Mouse (Mus musculus): ENCODE measurements around the gene Ppm1f.
A peak's percentile ranks its signal among the peaks of the same experiment; 100 is the strongest.

Ppm1f gene

GRCm38 (mm10) chr16:16896382-16897055, at the start of gene Ppm1f:
Ppm1f (plus strand) TSS chr16:16896469.
- peak; percentile 33; the same call in 1 of the 2 replicates for TF ChIP-seq GATA4 (IDR thresholded peaks at IDR 0.05; ENCODE audit: insufficient replicate concordance, low read length)

DNA sequence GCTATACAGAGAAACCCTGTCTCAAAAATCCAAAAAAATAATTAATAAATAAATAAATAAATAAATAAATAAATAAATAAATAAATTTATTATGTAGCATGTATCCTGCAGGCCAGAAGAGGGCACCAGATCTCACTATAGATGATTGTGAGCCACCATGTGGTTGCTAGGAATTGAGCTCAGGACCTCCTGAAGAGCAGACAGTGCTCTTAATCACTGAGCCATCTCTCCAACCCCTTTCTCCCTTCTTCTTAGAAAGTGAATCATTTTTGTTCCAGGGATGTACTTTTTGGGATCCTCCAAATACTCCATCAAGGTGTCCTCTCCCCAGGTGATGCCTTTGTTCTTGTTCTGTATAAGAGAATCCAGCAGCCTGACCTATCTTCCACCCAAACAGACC, 47.1 kb upstream of the Ppm1f start:
- TF ChIP-seq GATA4 (IDR thresholded peaks at IDR 0.05; ENCODE audit: insufficient replicate concordance, low read length) = no peak

DNA sequence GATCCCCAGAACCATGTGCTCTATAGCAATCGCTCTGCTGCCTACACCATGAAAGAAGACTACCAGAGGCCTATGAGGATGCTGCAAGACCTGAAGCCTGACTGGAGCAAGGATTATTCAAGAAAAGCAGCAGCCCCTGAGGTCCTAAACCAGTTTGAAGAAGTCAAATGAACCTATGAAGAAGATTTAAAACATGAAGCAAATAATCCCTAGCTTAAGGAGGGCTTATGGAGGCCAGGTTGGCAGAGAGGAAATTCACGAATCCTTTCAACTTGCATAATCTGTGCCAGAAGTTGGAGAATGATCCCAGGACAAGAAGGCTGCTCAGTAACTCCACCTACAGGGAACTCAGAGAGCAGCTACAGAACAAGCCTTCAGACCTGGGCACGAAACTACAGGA, 43.9 kb upstream of the Ppm1f start:
- no peak for TF ChIP-seq GATA4 (IDR thresholded peaks at IDR 0.05; ENCODE audit: insufficient replicate concordance, low read length)

DNA sequence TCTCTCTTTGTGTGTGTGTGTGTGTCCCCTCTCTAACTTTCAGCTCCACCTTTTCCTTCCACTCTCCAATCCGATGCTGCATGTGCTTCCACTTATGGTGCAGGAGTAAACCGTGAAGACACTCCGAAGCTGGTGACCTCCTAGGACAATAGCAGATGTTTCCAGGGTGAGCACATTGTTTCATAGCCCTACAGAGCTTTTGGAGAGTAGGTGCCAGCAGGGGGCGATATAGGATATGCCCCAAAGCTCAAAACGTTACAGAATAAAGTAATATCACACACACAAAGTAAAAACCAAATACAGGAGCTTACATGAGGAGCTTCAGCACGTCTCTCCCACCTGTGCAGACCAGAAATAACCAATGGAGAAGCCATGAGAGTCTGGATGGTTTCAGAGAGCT, 41.4 kb upstream of the Ppm1f start:
- TF ChIP-seq GATA4 (IDR thresholded peaks at IDR 0.05; ENCODE audit: insufficient replicate concordance, low read length) = no peak

DNA sequence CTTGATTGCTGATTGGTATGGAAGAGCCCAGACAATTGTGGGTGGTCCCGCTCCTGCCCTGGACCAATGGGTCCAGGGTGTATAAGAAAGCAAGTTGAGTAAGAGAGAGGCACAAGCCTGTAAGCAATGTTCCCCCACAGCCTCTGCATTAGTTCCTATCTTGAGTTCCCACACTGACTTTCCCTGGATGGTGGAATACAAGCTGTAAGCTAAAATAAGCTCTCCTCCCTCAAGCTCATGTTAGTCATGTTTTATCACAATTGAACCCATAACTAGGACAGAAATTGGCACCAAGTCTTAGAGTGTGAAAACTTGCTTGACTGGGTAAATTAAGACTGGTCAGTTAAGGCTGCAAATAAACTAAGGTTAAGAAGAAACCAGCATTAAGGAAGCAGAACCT, 40.7 kb upstream of the Ppm1f start:
- TF ChIP-seq GATA4 (IDR thresholded peaks at IDR 0.05; ENCODE audit: insufficient replicate concordance, low read length) = no peak

DNA sequence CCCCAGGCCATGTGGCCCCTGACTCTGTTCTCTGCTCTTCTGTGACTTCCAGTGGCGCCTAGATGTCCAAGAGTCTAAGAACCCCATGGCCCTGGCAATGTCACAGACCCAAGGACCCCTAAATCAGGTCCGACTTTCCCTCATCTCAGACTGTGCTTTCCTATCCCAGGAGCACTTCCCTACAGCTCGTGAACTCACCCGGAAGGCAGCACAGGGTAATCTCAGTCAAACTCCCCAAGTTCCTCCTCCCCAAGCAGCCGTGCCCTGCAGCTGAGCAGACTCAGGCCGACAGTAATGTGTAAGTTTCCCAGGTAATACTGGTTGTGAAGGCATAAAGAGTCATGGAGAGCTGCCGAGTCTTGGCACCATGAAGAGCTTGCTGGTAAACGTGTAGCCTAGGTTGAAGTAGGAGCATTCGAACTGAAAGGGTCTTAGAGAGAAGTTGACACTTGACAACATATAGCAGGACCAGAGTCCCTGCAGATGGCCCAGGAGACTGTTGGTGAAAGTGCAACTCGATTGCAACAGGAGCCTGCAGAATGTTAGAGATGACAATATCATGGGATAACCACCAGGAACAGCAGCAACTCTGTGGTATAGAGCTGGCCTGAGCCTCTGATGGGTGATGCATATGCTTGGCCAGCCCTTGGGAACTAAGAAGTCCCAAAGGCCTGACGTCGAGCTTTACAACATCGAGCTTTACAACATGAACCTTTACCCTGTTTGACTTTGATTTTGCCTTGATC, 39.4 kb upstream of the Ppm1f start:
- TF ChIP-seq GATA4 (IDR thresholded peaks at IDR 0.05; ENCODE audit: insufficient replicate concordance, low read length) = no peak

- TF ChIP-seq GATA4 (IDR thresholded peaks at IDR 0.05; ENCODE audit: insufficient replicate concordance, low read length) = no peak
Measured at GRCm38 (mm10) chr16:16862288-16862687, 34.0 kb upstream of the Ppm1f start.

GRCm38 (mm10) chr16:16863978-16864377, 32.3 kb upstream of the Ppm1f start, which contains the start of gene Igll1:
Igll1 (minus strand) TSS chr16:16863985.
- TF ChIP-seq GATA4 (IDR thresholded peaks at IDR 0.05; ENCODE audit: insufficient replicate concordance, low read length) = no peak

- TF ChIP-seq GATA4 (IDR thresholded peaks at IDR 0.05; ENCODE audit: insufficient replicate concordance, low read length) = no peak
Measured at GRCm38 (mm10) chr16:16865217-16865616, 31.1 kb upstream of the Ppm1f start.

DNA sequence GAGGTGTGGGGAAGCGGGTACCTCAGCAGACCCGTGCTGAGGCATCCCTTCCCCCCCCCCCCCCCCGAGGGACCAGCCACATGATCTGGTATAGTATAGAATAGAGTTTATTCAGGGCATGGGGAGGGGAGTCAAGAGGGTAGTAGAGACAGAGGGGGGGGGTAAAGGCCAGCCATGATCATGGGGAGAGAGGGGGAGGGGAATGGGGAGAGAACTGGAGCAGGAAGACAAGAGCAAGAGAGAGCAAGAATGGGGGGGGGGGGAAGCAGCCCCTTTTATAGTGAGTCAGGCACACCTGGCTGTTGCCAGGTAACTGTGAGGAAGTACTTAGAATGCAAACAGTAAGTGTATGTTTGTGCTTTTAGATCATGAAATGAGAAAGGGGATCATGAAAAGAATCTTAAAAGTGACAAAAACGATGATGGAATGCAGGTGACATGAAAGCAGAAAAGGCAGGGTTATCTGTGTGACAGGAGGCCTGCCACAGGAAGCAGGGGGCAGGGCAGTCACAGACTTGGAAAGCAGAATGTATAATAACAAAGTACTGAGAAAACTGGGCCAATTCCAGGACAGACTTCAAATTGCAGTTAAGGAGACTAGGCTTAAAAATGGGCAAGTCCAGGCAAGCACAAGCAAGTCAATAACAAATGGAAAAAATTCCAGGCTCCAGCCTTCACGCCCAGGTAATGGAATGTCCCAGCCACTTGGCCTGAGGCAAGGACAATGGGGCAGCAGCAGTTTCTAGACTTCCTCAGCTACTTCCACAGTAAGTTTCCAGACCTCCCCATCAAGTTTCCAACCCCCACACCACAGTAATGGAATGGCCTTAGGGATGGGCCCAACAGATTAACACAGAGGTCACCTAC, 30.3 kb upstream of the Ppm1f start:
- no peak for TF ChIP-seq GATA4 (IDR thresholded peaks at IDR 0.05; ENCODE audit: insufficient replicate concordance, low read length)

DNA sequence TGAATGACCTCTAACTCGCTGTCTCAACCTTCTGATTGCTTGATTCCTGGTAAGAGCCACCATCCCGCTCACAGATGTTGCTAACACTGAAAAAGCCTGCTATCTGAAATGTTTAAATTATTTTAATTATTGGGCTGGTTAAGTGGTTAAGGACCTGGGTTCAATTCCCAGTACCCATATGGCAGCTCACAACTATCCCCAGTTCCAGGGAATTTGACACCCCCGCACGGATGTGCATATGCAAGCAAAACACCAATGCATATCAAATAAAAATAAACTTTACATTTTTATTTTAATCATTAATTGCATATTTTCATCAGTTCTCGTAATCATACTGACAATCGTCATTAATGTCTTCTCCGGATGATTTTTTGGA, 26.0 kb upstream of the Ppm1f start:
- no peak for TF ChIP-seq GATA4 (IDR thresholded peaks at IDR 0.05; ENCODE audit: insufficient replicate concordance, low read length)

GRCm38 (mm10) chr16:16870617-16871331, 25.5 kb upstream of the Ppm1f start, which contains the start of the genes Top3b and Vpreb1:
Top3b (plus strand) TSS chr16:16870736.
Vpreb1 (minus strand) TSS chr16:16870843.
- TF ChIP-seq GATA4 (IDR thresholded peaks at IDR 0.05; ENCODE audit: insufficient replicate concordance, low read length) = no peak

- no peak for TF ChIP-seq GATA4 (IDR thresholded peaks at IDR 0.05; ENCODE audit: insufficient replicate concordance, low read length)
Measured at GRCm38 (mm10) chr16:16879025-16879424, 17.2 kb upstream of the Ppm1f start.

DNA sequence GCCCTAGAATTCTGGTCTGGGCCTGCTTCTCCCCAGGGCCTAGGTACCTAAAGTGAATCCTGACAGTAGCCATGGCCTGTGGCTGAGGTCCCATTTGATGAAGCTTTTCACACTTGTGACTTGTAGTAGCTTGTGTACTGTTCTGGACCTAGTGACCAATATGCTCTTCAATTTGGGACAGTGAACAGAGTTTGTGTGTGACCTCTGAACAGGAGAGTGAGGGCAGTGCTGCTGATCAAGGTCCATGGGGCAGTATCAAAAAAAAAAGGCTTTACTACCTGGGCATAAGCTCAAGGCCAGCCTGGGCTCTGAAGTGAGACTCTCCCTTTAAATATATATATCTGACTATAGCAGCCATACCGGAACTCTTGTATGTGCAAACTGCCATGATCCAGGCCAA, 7.9 kb upstream of the Ppm1f start:
- TF ChIP-seq GATA4 (IDR thresholded peaks at IDR 0.05; ENCODE audit: insufficient replicate concordance, low read length) = 0 out of 2 replicates have a peak, but pooled peaks have one; percentile 7

- no peak for TF ChIP-seq GATA4 (IDR thresholded peaks at IDR 0.05; ENCODE audit: insufficient replicate concordance, low read length)
Measured at GRCm38 (mm10) chr16:16892366-16892765, 3.9 kb upstream of the Ppm1f start.

Measured in liver, adult (tissue).